10 mouse cellular contexts compared by ENCODE assay signal in genomic region chrX:12791674-12792340, GRCm38 (mm10). TPM values are rescaled to one million over a fixed set of nuclear protein-coding genes. Genes with fewer than 3 reads are reported as not detected.
DNase-seq lines count a peak whose midpoint lies in the region; ATAC-seq and TF ChIP-seq lines count a peak whose summit lies in the region.
"Had no signal": no experiment of that assay in that cellular context is flagged by ENCODE, and none has a peak within 500 bp of the region (broad histone marks: within the 10 kb centered on the region; RNA-seq: fewer than 3 reads in every experiment).

No protein-coding gene starts in this region.

- H3K27ac ChIP-seq in cerebellum, adult 2 months (ENCODE audit: insufficient read depth, low read length), result no peak overlapping the region
- no peak overlapping the region for H3K27ac ChIP-seq in hindbrain, embryonic 11.5 days (ENCODE audit: low read depth, low read length)
- H3K27ac ChIP-seq in midbrain, embryonic 14.5 days (replicated peaks; ENCODE audit: low read depth, low read length), result peak overlapping the region; percentile 77
- H3K27ac ChIP-seq: lung, embryonic 15.5 days; stomach, embryonic 15.5 days had no signal

- no peak overlapping the region for H3K4me2 ChIP-seq in hindbrain, embryonic 11.5 days (replicated peaks; ENCODE audit: low read depth, low read length)
- no peak overlapping the region for H3K4me2 ChIP-seq in midbrain, embryonic 14.5 days (ENCODE audit: low read length)
- H3K4me2 ChIP-seq: lung, embryonic 15.5 days; stomach, embryonic 15.5 days had no signal

- H3K9ac ChIP-seq in hindbrain, embryonic 11.5 days (ENCODE audit: low read depth, low read length), result no peak overlapping the region
- H3K9ac ChIP-seq in midbrain, embryonic 14.5 days (replicated peaks; ENCODE audit: low read length), result no peak overlapping the region
- H3K9ac ChIP-seq: lung, embryonic 15.5 days; stomach, embryonic 15.5 days had no signal

- no peaks in the 10 kb centered on the region for H3K27me3 ChIP-seq in cerebellum, adult 2 months (ENCODE audit: control insufficient read depth, insufficient read depth, low read length)
- H3K27me3 ChIP-seq in hindbrain, embryonic 11.5 days (ENCODE audit: control insufficient read depth, insufficient read depth, low read length), result no peaks in the 10 kb centered on the region
- no peaks in the 10 kb centered on the region for H3K27me3 ChIP-seq in midbrain, embryonic 14.5 days (ENCODE audit: control insufficient read depth, insufficient read depth, low read length)
- H3K27me3 ChIP-seq: lung, embryonic 15.5 days; stomach, embryonic 15.5 days had no signal

- no peak for TF ChIP-seq CTCF in cerebellum, adult 2 months (IDR thresholded peaks at IDR 0.05; ENCODE audit: borderline replicate concordance, insufficient read depth, low read depth, low read length)

- TF ChIP-seq POLR2A in cerebellum, adult 2 months (IDR thresholded peaks at IDR 0.05; ENCODE audit: borderline replicate concordance, insufficient read depth, low read length), result no peak

- 32% methylated on average over 4 of the region's 4 CpGs for WGBS in cerebellum, adult 2 months
- 80% methylated on average over 4 of the region's 4 CpGs for WGBS in hindbrain, embryonic 11.5 days
- WGBS in midbrain, embryonic 14.5 days, result 57% methylated on average over 4 of the region's 4 CpGs

- H3K4me1 ChIP-seq in cerebellum, adult 2 months (ENCODE audit: control insufficient read depth, insufficient read depth, low read length), result no peaks in the 10 kb centered on the region
- H3K4me1 ChIP-seq in hindbrain, embryonic 11.5 days (replicated peaks; ENCODE audit: control insufficient read depth, insufficient read depth, low read length), result no peaks in the 10 kb centered on the region
- no peaks in the 10 kb centered on the region for H3K4me1 ChIP-seq in midbrain, embryonic 14.5 days (ENCODE audit: control insufficient read depth, insufficient read depth, low read length)
- H3K4me1 ChIP-seq: lung, embryonic 15.5 days; stomach, embryonic 15.5 days had no signal

- ATAC-seq in hindbrain, embryonic 11.5 days (ENCODE audit: low FRiP score), result peak; percentile 60; the same call in 1 of the 2 replicates
- ATAC-seq in midbrain, embryonic 14.5 days (ENCODE audit: low FRiP score, low TSS enrichment), result peak; percentile 80; the same call in 1 of the 2 replicates

- no peak overlapping the region for H3K4me3 ChIP-seq in cerebellum, adult 2 months (replicated peaks; ENCODE audit: insufficient read depth, low read depth, low read length)
- no peak overlapping the region for H3K4me3 ChIP-seq in hindbrain, embryonic 11.5 days (ENCODE audit: low read depth, low read length)
- H3K4me3 ChIP-seq in midbrain, embryonic 14.5 days (replicated peaks; ENCODE audit: low read depth, low read length), result no peak overlapping the region
- H3K4me3 ChIP-seq: erythroblast, embryonic 14.5 days; lung, embryonic 15.5 days; stomach, embryonic 15.5 days had no signal

- no peaks in the 10 kb centered on the region for H3K9me3 ChIP-seq in hindbrain, embryonic 11.5 days (ENCODE audit: control insufficient read depth, low read length)
- H3K9me3 ChIP-seq in midbrain, embryonic 14.5 days (ENCODE audit: control insufficient read depth, low read length), result no peaks in the 10 kb centered on the region
- H3K9me3 ChIP-seq: lung, embryonic 15.5 days; stomach, embryonic 15.5 days had no signal

- H3K36me3 ChIP-seq in hindbrain, embryonic 11.5 days (ENCODE audit: control insufficient read depth, insufficient read depth, low read length), result no peaks in the 10 kb centered on the region
- H3K36me3 ChIP-seq in midbrain, embryonic 14.5 days (ENCODE audit: control insufficient read depth, insufficient read depth, low read length), result no peaks in the 10 kb centered on the region
- H3K36me3 ChIP-seq: lung, embryonic 15.5 days; stomach, embryonic 15.5 days had no signal

- peak; percentile 62 for DNase-seq in brain, adult 2 months (ENCODE audit: low read depth, low spot score)
- DNase-seq in cerebellum, adult 2 months, result peak; percentile 16 to 29
- DNase-seq in hindbrain, embryonic 11.5 days (ENCODE audit: low spot score), result peak; percentile 18
- DNase-seq in midbrain, embryonic 14.5 days, result peak; percentile 64
- DNase-seq in urinary bladder, postnatal 10 days (ENCODE audit: low spot score), result no peak
- DNase-seq in adrenal gland, postnatal 14 days, result no peak
- DNase-seq in urinary bladder, postnatal 4 days (ENCODE audit: low spot score in 2 of 2), result no peak

RNA-seq across cellular contexts. Expression of gene Med14, which starts 29.9 kb away (rescaled TPM):
- polyA plus RNA-seq in cerebellum, adult 2 months (2012; rRNA removed), result 31.4 and 35.1 TPM in 2 replicates
- 23.0 and 27.8 TPM in 2 replicates for polyA plus RNA-seq in hindbrain, embryonic 11.5 days (2014; fragmentation: Nextera tagmentation; extraction: Ambion mirVana)
- 17.8 and 24.8 TPM in 2 replicates for polyA plus RNA-seq in midbrain, embryonic 14.5 days (2014; fragmentation: Nextera tagmentation; extraction: Ambion mirVana)
- total RNA-seq in adrenal gland, postnatal 14 days (2021), result 26.0 and 27.6 TPM in 2 replicates

Comparison
In these comparisons a context has a peak if more than half of its experiments do, and no peak if none do; other contexts are left out.
1. DNase-seq: peak in brain, adult 2 months (single experiment), cerebellum, adult 2 months (2 of 2), hindbrain, embryonic 11.5 days (single experiment) and midbrain, embryonic 14.5 days (single experiment); none in urinary bladder, postnatal 10 days (single experiment), adrenal gland, postnatal 14 days (single experiment) and urinary bladder, postnatal 4 days (0 of 2).